Mouse (Mus musculus): ENCODE results near the gene Gnat3.
"Not testable (repeated sequence)": the region's sequence is repeated elsewhere in the genome, so short reads cannot be mapped to it uniquely, and the experiment has no call there.

Gene Gnat3

DNA sequence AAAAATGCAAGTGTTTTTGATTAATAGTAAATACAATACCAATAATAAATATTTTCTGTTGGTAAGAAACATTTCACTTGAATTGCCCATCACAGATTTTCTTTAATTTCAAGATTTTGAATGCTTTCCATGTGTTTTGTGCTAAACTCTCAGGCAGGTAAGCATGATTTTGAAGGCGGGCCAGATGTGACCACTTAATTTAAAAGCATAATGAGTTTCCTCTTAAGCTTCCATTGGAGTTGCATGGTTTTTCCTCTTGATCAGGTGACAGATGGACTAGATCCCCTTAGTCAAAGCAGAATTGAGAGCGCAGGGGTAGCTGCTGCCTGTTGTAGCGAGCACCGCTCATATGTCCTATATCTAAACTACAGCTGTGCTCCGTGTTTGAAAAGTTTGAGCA is at the start of gene Gnat3:
Gene Gnat3 (plus strand): TSS at position 301 of the 400 bp plus-strand sequence.
- no peak for DNase-seq (ENCODE audit: low spot score in 2 of 2)

DNA sequence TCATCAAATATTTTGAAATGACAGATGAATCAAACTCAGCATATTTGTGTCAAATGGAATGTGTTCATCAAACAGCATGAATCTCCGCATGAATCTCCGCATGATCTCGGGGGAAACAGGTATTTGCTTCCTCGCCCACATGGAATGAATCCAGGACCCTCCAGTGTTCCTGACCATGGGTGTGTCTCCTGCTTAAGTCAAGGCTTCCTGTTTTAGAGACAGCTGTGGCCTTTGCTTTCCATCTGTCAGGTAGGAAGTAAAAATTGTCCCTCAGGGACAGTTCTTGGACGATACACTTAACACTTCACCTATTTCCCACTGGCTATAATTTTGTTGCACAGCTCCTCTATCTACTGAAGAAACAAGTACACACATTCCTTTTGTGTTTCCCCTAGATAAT is 43.4 kb upstream of the Gnat3 start:
- no peak for DNase-seq (ENCODE audit: low spot score in 2 of 2)

DNA sequence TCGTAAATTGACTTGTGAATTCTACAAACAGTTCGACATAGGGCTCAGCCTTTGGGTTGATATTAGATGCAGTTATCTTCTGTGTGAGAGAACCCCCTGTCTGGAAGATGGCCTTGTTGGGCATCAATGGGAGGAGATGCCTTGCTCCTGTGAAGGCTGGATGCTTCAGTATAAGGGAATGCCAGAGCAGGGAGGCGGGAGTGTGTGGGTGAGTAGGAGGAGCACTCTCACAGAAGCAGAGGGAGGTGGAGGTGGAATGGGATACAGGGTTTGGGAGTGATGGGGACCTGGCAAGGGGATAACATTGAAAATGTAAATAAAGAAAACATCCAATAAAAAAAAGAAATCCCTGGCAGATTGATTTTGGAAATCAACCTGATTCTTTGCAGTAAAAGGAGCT is 38.7 kb upstream of the Gnat3 start:
- DNase-seq (ENCODE audit: low spot score in 2 of 2): no peak

DNA sequence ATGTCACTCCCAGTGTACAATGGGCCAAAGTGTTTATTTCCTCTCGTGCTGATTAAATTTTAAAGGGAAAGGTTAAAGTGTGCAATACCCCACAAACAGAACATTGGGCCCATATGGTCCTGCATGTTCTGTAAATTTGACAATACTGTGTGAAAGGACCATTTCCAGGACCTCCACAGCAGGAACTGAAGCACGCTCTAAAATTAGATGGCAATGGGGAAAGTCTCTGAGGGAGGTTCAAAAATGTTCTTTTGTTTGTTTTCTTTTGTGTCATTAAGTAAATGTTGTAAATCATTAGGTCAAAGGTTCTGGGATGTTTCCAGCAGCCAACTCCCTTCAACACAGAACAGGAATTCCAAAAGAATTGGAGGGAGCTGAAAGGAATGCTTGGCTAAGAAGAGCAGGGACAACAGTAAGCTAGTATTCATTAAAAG is 38.2 kb upstream of the Gnat3 start:
- no peak for DNase-seq (ENCODE audit: low spot score in 2 of 2)

DNA sequence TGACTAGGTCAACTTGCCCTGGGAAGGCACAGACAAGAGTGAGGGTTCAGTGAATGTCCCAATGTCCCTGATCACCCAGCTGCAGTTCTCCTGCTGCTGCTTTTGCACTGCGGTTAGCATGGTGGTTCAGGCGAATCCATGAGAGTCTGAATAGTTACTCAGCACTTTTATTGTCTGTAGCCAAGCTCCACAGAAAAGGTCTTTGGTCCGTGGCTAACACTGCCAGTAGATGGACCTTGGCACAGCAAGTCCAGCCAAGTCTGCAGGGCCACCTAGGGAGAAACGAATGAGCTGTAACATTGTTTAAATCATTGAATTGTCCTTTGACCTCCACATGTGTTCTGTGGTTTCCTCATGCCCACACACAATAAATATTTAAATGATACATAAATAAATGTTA is 33.9 kb upstream of the Gnat3 start:
- DNase-seq (ENCODE audit: low spot score in 2 of 2): no peak

DNA sequence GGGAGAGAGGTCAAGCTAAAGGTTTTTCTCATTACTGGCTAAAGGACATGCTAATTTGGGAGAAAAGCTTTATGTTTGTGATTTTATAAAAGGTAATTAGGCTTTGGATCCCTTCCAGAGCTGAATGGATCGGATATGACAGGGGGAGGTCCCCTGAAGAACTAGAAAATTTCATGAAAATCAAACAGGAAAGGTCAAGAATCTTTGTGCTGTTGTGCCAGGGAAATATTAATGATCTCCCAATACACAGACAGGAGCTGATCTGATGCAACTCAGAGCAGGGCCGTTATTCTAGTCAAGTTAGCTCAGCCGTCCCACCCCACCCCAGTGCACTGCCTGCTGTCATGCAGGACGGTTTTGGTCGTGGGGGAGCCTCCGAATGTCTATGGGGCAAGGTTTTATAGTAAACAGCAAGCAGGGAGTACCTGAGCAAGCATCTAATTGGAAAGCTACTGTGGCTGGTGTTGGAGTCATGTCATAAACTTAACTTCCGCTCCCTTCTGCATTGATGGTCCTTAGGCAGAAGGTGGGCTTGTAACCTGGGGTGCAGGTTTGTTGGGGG is 33.3 kb upstream of the Gnat3 start:
- no peak for DNase-seq (ENCODE audit: low spot score in 2 of 2)

DNA sequence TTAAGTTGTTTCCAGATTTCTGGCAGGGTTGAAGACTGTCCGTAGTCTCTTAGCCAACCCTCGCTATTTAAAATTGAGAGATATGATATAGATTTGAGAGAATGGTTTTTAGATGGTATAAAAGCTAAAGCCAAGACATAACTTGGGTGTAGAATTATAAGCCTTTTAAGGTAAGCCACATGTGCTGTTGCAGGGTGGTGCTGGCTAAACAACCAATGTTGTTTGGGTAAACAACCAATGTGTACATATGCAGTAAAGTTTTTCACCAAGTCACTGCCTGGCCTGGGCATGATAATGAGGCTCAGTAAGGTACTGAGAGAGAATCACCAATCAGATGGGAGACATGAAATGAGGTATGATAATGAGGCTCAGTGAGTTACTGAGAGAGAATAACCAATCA is 30.8 kb upstream of the Gnat3 start:
- DNase-seq (ENCODE audit: low spot score in 2 of 2): not testable (repeated sequence)

DNA sequence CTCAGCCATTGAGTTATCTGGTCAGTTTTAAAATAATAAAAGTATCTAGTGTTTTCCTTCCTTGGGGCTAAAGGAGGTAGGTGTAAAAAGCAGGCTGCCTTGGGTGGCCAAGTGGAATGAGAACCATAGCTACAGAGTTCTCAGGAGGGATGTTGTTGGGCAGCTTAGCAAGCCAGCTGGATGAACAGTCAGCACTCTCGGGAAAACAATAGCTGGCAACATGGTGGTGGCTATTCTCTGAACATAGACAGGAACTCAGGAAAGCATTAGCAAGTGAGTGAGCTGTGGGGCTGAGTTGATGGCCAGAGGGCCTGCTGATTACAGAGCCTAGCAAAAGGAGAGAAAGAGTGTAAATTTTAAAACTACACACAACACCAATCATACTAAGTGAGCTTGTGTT is 27.8 kb upstream of the Gnat3 start:
- no peak for DNase-seq (ENCODE audit: low spot score in 2 of 2)

DNA sequence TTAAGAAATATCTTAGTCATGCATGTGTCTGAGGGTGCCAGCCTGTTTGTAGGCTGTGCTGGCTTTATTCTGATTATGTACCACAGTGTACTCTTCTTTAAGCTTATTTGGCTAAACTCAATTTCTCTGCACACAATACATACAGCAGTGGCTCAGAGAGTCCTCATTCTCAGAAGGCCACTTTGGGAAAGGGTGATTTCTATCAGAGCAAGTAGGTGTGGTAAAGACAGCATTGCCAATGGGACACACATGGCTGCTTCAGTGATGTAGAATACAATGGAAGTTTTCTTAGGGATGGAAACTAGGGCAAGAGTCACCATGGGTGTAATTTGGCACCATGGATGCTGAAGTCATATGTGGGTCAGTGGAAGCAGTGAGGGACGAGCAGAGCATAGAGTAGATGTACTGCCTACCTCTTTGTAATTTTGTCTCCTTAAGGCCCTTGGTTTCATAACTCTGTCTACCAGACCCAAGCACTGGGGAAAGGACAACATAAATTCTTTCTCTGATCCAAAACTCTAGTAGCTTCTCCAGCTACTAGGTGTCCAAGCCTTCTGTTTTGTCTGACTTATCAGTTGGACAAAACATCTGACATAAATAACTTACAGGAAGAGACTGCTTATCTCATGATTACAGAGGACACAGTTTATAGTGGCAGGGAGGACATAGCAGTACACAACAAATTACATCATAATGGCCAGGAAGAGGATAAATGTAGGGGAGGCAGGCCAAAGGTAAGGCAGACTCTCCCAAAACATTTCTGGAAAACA is 24.0 kb upstream of the Gnat3 start:
- DNase-seq (ENCODE audit: low spot score in 2 of 2): no peak

DNA sequence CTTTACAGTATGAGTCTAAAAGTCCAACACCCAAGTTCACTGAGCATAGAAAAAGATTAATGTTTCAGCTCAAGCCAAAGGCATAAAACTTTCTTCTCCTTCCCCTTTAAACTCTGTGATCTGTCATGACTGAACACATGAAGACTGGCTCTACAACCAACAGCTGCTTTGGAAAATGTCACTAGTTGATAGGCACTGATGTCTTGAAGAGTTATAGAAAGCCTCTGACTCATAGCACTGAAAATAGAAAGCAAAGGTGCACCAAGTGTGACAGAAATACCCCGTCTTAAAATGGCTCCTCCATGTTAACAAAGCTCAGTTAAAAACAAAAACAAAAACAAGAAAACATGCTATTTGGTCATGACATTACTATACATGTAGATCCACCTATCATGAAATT is 5.9 kb upstream of the Gnat3 start:
- no peak for DNase-seq (ENCODE audit: low spot score in 2 of 2)

DNA sequence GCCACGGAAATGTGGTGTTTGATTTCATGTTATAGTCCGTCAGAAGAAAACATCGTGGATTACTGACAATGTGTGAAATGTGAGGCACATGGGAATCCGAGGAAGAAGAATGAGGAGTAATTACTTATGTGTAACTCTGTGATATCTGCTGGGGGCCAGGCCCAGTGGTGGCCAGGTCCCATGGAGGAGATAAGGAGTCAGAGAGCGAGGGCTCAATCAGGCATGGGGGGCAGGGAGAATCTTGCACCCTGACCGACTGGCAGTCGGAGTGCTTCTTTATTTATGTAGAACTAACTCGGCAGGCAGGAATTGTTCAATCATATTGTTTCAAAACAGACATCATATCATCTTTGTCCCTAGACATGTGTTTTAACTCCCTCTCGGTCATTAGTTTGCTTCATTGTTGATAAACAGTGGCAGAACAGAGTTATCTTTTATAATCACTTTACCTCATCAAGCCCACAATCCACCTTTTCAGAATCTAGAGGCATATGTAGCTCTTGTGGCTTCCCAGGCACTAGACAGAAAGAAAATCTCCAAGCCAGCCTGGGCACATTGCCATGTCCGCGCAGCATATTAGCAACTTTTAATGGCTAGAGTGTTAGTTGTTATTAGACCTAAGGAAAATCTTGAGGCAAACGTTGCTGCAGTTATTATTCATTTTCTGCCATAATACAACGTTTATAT is 7.5 kb downstream of the Gnat3 start:
- no peak for DNase-seq (ENCODE audit: low spot score in 2 of 2)

DNA sequence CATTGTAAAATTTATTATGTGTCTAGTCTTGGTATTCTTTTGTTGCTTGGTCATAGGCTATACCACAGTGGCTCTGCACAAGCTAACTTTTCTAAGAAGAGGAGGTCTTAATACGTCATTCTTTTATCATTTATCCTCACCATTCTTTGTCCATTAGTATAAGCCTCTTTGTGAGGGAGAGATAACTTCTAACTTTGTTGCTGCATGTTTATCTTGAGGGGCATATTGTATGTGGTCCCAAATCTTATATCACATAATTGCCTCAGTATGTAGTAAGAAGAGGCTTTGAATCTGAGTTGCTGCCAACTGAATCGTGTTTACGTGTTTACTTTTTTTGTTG is 8.0 kb downstream of the Gnat3 start:
- no peak for DNase-seq (ENCODE audit: low spot score in 2 of 2)

DNA sequence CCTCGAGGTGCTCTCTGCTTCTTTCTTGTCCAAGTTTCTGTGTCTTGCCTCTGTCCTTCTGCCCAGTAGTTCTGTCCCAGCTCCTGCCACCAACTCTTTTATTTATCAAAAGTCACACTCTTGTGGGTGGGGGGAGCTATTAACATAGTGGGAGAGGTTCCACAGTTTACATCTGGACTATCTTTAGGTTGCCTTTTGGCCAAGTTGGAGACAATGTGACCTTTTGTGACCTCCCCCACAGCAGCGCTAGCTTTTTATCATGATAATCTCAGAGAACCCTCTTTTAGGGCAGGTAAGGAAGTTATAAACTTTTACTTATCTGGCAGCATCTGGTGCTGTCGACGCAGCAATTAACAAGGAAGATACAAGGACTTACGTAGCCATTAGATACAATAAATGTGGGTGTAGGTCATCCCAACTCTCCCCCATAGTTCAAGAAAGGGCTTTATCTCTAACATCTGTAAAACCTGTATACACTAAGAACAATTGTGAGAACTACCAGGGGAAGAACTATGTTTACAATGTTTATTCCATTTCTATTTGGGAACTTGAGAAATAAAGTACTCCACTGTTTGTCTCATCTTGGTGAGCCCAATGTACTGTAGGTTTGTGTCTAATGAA is 18.3 kb downstream of the Gnat3 start:
- no peak for DNase-seq (ENCODE audit: low spot score in 2 of 2)

DNA sequence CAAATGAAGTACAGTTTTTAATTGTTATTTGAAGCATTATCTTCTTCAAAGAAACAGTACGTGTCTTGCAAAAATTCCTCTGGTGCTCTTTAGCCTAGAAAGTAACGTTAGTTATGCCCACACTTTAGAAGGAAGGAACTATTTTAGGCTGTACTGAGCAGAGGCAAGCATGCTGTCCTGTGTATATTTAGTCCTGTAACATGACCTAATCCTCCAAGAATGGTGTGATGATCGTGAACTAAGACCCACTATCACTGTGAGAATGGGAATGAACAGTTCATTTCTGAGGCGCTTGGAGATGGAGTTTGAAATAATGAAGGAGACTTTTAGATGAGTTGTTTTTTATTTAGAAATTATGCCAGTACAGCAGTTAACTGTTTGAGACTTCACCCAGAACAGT is 20.4 kb downstream of the Gnat3 start:
- no peak for DNase-seq (ENCODE audit: low spot score in 2 of 2)

DNA sequence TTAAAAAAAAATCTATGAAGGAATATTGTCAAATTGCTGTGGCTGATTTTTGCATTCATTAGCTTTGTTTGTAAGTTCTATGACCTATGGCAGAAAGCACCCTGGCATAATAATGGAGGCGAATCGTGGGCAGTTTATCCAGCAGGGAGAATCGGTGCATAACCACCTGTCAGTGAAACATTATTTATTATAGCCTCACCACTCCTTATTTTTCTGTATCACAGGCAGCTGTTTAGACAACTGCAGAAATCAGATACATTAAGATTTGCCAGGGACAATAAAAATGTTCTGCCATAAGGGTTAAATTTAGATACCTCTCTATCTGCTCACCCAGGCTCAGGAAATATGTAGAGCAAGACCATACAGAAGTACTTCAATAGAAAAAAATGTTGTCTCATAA is 22.2 kb downstream of the Gnat3 start:
- DNase-seq (ENCODE audit: low spot score in 2 of 2): no peak

DNA sequence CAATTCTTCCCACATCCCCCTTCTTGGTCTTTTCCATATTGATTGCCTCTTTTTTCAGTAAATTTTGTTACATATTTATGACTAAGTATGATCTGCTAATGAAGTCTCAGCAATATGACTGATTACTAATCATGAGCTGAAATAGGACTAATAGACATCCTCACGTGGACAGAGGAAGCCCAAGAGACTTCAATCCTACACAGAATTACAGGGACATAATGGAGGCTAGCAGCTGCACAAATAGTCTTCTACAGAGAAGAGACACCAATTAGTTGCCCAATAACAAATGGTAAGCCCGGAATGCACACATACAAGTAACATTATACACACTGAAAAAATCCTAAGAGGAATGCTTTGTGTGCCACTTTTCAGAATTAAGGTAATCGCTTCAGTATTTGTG is 24.3 kb downstream of the Gnat3 start:
- DNase-seq (ENCODE audit: low spot score in 2 of 2): no peak

DNA sequence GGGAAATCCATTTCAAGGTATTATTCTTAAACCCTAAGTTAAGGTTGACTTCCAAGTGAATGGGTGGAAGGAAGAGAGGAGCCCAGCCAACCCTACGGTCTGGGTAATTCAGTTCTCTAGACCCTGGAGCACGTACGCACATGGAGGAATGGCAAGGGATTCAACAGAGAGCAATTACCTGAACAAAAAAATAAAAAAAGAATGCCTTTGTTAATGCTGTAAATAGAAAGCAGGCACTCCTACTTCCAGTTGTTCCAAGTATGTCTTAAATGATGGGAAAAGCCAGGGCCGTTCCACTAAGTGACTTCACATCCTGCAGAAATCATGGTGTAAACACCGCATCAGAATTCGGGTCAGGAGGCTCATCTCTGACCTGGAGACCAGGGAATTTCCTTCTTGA is 28.3 kb downstream of the Gnat3 start:
- DNase-seq (ENCODE audit: low spot score in 2 of 2): no peak

DNA sequence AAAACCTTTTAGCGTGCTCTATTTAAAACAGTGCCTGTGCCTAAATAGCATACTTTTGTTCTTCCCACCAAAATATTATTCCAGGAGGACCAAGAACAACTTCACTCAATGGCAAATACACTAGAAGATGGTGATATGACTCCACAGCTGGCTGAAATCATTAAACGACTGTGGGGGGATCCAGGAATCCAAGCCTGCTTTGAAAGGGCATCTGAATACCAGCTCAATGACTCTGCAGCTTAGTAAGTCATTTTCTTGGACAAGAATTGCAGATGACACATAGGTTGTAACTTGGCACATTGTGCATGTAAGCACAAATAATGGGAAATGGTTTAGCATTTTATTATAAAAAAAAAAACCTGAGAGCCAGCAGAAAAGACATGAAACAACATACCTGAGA is 37.2 kb downstream of the Gnat3 start:
- DNase-seq (ENCODE audit: low spot score in 2 of 2): no peak

DNA sequence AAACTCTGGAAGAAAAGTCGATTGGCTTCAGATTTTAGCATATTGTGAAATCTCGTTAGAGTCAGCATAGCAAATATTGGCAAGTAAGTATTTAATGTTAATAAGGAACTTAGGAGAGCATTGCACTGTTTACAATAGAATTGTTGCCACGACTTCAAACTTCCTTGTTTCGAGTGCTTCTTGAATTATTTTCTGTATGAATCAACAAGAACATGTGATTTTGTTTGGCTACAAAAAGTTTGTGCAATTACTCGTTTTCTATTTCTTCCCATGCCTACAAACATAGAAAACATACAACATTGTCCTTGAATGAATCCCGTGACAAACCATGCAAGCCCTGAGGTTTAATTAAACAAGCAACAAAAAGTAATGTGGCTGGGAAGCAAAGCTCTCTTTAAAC is 37.8 kb downstream of the Gnat3 start:
- no peak for DNase-seq (ENCODE audit: low spot score in 2 of 2)

DNA sequence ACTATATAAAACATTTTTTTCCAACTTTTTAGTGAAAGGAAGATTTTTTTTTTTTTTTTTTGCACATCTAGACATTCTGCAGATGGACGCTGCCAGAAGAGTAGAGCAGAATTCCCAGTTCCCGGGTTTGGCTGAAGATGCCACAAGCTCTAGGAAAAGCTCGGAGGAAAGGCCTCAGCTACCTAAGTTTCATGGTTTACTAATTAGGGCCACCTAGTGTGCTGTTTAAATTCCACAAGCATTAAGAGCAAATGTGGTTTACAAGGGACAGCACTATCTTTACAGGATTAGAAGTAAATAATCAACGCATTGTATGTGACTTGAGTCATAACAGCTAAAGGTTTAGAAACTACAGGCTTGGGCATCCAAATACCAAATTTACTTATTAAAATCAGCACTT is 39.3 kb downstream of the Gnat3 start:
- DNase-seq (ENCODE audit: low spot score in 2 of 2): no peak

DNA sequence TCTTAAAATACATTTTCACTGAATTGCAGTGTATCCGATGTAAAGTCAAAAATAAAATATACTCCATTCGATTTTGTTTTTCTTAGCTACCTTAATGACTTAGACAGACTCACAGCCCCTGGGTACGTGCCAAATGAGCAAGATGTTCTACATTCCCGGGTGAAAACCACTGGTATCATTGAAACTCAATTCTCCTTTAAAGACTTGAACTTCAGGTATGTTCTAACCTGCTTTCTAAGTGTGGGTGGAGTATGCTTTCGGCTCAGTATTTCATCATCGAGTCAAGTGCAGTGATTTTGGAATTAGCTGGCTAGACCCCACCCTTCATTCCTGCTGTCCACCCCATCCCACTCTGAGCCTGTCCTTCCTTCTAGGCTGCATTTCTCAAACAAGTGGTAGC is 41.3 kb downstream of the Gnat3 start:
- DNase-seq (ENCODE audit: low spot score in 2 of 2): no peak

DNA sequence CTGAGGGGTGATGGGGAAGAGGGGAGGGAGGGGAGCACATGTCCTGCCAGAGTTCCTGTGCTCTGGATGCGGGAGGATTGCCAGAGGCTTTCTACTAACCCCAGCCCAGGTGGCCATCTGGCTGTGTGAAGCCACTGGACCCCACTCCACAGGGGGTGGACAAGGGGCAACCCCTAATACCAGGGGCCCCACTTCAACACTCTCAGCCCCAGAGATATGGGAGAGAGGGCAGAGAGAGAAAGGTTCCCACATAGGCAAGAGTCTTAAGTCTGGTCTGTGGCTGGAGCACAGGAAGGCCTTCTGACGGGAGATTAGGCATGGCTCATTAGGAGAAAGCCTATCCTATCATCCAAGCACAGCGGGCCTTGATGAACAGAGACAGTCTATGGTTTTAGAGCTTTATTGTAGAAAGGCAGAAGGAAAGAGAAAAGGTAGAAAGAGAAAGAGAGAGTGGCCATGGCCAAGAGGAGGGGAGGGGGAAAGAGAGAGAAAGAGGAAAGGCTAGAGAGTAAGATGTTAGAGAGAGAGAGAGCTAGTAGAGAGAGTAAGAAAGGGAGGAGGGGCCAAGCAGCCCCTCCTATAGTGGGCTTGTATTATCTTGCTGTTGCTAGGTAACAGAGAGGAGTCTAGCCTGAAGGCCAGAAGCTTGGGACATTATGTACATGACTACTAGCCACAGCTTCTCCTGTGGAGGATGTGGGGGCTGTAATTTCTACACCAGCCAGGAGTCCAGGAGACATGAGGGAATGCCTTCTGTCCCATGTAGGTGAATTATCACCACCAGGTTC is 42.7 kb downstream of the Gnat3 start:
- DNase-seq (ENCODE audit: low spot score in 2 of 2): no peak

Data from left cerebral cortex, adult 9 months (tissue).